Mouse (Mus musculus): ENCODE measurements at regions not wholly inside any gene's neighbourhood (a gene's known extent, or its start where the extent isn't known, plus 50 kb on each side); places are given as distances from the start of the nearest gene placed in this dataset.
"Not testable (repeated sequence)": the region's sequence is repeated elsewhere in the genome, so short reads cannot be mapped to it uniquely, and the experiment has no call there.

DNA sequence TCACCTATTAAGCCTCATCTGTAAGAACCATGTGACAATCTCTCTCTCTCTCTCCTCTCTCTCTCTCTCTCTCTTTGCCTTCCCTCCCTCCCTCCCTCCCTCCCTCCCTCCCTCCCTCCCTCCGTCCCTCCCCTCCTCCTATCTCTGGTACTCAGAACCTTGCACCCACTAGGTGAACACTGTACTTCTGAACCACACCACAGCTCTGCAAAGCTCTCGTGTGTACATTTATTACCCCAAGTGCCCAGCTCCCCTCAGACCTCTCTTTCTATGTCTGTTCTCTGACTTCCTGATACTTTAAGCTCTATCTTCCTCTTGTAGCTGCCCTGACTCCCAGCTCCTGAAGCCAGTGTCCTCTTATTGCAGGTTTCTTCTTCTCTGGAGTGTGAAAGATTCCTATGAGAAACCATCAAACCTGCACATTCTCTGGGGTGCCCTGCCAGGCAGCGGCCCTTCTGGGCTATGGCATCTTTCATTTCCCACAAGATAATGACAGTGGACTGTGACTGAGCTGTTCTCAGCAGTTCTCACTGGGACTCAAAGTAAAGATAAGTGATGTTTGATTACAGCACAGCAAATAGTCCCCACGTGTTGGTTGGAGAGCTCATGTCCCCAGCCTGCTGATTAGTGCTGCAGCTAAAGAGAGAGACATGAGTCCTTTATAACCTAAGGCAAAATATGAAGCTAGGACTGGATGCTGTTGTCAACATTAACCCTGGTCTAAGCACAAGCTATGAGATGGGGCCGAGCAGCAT is 83.0 kb upstream of the Arl4c start:
- H3K4me2 ChIP-seq: no peak overlapping the region
- no peak overlapping the region for H3K9ac ChIP-seq
- 0 out of 2 replicates have a peak, but pooled peaks cover 3% of the 10 kb centered on the region for H3K4me1 ChIP-seq (replicated peaks)
- H3K36me3 ChIP-seq (replicated peaks): no peaks in the 10 kb centered on the region
- H3K27ac ChIP-seq (replicated peaks): no peak overlapping the region
- ATAC-seq (ENCODE audit: insufficient read depth): no peak
- no peaks in the 10 kb centered on the region for H3K27me3 ChIP-seq
- 29% methylated on average over 4 of the region's 5 CpGs for WGBS (ENCODE audit: insufficient replicate concordance)
- H3K4me3 ChIP-seq (replicated peaks): no peak overlapping the region
- no peaks in the 10 kb centered on the region for H3K9me3 ChIP-seq (replicated peaks)

DNA sequence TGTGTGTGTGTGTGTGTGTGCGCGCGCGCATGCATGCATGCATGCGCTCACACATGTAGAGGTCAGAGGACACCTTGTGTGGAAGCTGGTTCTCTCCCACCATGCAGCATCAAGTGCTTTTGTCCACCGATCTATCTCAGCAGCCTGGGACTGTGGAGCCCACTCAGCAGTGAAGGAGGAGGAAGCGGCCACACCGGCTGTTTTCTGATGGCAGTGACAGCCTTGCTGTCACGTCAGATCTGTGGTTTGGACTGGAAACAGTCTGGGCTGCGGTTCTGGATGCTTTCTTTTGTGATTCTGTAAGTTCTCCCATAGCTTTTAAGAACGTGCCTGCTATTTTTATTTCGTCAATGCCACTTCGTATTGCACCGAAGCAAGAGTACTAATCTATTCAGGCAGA is 84.0 kb upstream of the Arl4c start:
- no peak overlapping the region for H3K4me3 ChIP-seq (replicated peaks)
- H3K4me1 ChIP-seq (replicated peaks): 0 out of 2 replicates have a peak, but pooled peaks cover 3% of the 10 kb centered on the region
- H3K27ac ChIP-seq (replicated peaks): no peak overlapping the region
- no peaks in the 10 kb centered on the region for H3K27me3 ChIP-seq
- ATAC-seq (ENCODE audit: insufficient read depth): no peak
- no peaks in the 10 kb centered on the region for H3K9me3 ChIP-seq (replicated peaks)
- H3K36me3 ChIP-seq (replicated peaks): no peaks in the 10 kb centered on the region
- no peak overlapping the region for H3K4me2 ChIP-seq
- no peak overlapping the region for H3K9ac ChIP-seq
- WGBS (ENCODE audit: insufficient replicate concordance): 56% methylated on average over 14 of the region's 14 CpGs

DNA sequence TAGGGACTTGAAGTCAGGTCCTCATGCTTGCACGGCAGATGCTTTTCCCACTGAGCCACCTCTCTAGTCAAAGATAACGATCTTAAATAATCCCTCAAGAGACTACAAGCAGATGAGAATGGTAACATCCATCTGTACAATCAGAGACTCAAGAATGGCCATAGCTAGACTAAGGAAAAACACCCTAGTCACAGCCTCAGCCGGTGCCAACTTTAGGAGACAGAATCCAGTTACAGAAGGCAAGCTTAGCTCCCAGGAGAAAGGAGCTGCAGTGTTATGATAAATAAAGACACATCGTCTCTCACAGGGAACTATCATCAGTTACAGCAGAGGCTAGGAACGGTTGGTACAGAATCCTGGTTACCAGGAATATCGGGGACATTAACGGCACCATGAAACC is 88.7 kb upstream of the Arl4c start:
- no peak overlapping the region for H3K4me3 ChIP-seq (replicated peaks)
- ATAC-seq (ENCODE audit: insufficient read depth): no peak

DNA sequence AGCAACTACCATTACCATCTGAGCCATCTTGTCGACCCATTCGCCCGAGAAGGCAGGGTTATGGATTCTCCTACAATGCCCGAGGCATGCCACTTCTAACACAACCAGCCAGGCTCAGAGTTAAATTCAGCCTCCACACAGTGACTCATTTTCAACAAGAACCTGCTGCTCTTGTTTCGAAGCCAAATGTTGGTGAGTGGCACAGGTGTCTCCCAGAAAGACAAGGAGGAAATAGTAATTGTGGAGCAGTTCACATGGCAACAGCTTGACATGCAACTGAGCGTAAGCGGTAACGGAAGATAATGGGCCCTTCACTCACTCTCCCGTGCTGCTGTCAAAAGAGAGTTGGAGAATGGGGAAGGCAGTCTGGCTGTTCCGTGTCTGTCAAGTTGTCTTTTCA is 92.9 kb upstream of the Arl4c start:
- Histone ChIP-seq H3K4me2 (no peak overlapping the region), H3K27me3 (no peaks in the 10 kb centered on the region), H3K4me1 (replicated peaks) (no peaks in the 10 kb centered on the region), H3K9me3 (replicated peaks) (no peaks in the 10 kb centered on the region), H3K36me3 (replicated peaks) (no peaks in the 10 kb centered on the region), H3K9ac (no peak overlapping the region), H3K4me3 (replicated peaks) (no peak overlapping the region), H3K27ac (replicated peaks) (no peak overlapping the region)
- 66% methylated on average over 10 of the region's 10 CpGs for WGBS (ENCODE audit: insufficient replicate concordance)
- ATAC-seq (ENCODE audit: insufficient read depth): no peak

More for the DNA sequence above, 88.7 kb upstream of the Arl4c start:
- Histone ChIP-seq H3K27ac (replicated peaks) (no peak overlapping the region), H3K4me2 (no peak overlapping the region), H3K36me3 (replicated peaks) (no peaks in the 10 kb centered on the region), H3K9ac (no peak overlapping the region), H3K9me3 (replicated peaks) (no peaks in the 10 kb centered on the region), H3K4me1 (replicated peaks) (no peaks in the 10 kb centered on the region), H3K27me3 (no peaks in the 10 kb centered on the region)
- WGBS (ENCODE audit: insufficient replicate concordance): 71% methylated on average over 7 of the region's 7 CpGs

DNA sequence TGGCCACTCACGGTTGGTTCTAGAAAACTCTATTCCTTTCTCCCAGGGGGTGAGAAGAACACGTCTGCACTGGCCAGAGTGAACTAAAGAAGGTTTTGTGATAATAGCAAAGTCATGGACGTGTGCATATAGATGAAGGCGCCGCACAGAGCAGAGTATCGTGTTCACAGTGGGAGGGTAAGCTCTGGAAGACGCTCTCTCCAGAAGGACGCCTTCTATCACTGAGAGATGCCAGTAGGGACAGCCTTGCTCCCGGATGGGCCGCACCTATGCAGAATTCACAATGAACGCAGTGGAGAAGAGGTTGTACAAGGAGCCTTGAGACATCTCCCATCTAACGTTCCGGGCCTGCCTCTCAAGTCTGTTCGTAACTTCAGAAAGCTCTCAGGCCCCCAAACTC is 96.5 kb upstream of the Arl4c start:
- Histone ChIP-seq H3K36me3 (replicated peaks) (no peaks in the 10 kb centered on the region), H3K9me3 (replicated peaks) (no peaks in the 10 kb centered on the region), H3K9ac (no peak overlapping the region), H3K27ac (replicated peaks) (no peak overlapping the region), H3K27me3 (no peaks in the 10 kb centered on the region), H3K4me1 (replicated peaks) (no peaks in the 10 kb centered on the region), H3K4me2 (no peak overlapping the region), H3K4me3 (replicated peaks) (no peak overlapping the region)
- ATAC-seq (ENCODE audit: insufficient read depth): no peak
- WGBS (ENCODE audit: insufficient replicate concordance): 68% methylated on average over 14 of the region's 14 CpGs

DNA sequence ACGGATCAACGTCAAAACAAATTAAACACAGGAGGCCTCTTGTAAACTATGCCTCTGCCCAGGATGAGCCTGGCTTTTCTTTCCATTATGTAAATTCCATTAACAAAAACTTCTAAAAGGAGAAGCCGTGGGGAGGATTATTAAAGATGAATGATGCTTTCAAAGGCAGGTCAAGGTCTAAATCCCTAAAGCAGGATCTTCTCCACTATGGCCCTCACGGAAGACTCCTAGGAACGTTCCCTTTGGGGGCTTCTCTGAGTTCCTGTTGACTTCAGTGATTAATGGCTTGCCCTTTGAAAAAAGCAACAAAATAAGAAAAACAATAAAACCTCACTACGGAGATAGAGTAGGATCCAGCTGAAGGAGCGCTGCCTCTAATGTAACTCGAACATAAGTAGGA is 96.9 kb upstream of the Arl4c start:
- WGBS (ENCODE audit: insufficient replicate concordance): 57% methylated on average over 8 of the region's 8 CpGs
- H3K27ac ChIP-seq (replicated peaks): no peak overlapping the region
- H3K4me2 ChIP-seq: no peak overlapping the region
- H3K9ac ChIP-seq: no peak overlapping the region
- no peak for ATAC-seq (ENCODE audit: insufficient read depth)
- no peak overlapping the region for H3K4me3 ChIP-seq (replicated peaks)
- H3K27me3 ChIP-seq: no peaks in the 10 kb centered on the region
- no peaks in the 10 kb centered on the region for H3K4me1 ChIP-seq (replicated peaks)
- H3K9me3 ChIP-seq (replicated peaks): no peaks in the 10 kb centered on the region
- no peaks in the 10 kb centered on the region for H3K36me3 ChIP-seq (replicated peaks)

DNA sequence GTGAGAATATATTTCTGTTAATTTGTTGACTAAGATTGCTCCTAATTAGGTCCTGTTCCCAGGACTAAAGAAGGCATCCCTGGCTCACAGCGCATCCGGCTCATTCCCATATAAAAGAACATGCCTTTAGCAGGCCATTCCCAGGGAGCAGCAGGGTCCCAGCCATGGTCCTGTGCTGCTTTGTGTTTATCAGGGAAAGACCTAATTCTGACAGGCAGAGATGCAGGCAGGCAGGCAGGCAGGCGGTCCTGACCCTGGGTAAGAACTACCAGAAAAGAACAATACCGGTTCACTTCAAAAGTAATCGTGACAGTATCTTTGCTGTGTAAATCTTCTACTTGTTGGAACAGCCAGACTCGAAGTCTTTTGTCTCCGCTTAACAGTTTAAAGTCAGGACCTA is 97.3 kb upstream of the Arl4c start:
- no peaks in the 10 kb centered on the region for H3K27me3 ChIP-seq
- ATAC-seq (ENCODE audit: insufficient read depth): no peak
- no peaks in the 10 kb centered on the region for H3K4me1 ChIP-seq (replicated peaks)
- no peak overlapping the region for H3K27ac ChIP-seq (replicated peaks)
- H3K4me2 ChIP-seq: no peak overlapping the region
- no peaks in the 10 kb centered on the region for H3K36me3 ChIP-seq (replicated peaks)
- 58% methylated on average over 7 of the region's 7 CpGs for WGBS (ENCODE audit: insufficient replicate concordance)
- no peak overlapping the region for H3K4me3 ChIP-seq (replicated peaks)
- H3K9ac ChIP-seq: no peak overlapping the region
- no peaks in the 10 kb centered on the region for H3K9me3 ChIP-seq (replicated peaks)

DNA sequence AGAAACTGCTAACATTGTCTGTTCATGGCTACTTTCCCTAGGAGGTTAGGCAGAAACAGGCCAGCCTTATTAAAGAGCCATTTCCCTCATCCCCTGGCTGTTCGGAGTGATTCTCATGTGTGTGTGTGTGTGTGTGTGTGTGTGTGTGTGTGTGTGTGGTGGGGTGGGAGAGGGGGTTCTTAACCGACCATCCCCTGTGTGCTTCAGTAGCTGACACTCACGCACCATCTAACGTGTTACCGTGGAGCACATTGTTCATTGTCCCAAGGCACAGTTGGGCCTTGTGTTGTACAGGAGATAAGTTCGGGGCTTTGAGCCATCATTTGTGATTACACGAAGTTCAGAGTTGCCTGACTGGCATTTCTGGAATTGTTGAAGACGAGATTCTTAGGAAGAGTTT is 97.8 kb upstream of the Arl4c start:
- Histone ChIP-seq H3K27ac (replicated peaks) (no peak overlapping the region), H3K4me3 (replicated peaks) (no peak overlapping the region), H3K27me3 (no peaks in the 10 kb centered on the region), H3K36me3 (replicated peaks) (no peaks in the 10 kb centered on the region), H3K9ac (no peak overlapping the region), H3K4me2 (no peak overlapping the region), H3K4me1 (replicated peaks) (no peaks in the 10 kb centered on the region), H3K9me3 (replicated peaks) (no peaks in the 10 kb centered on the region)
- ATAC-seq (ENCODE audit: insufficient read depth): no peak
- WGBS (ENCODE audit: insufficient replicate concordance): 56% methylated on average over 8 of the region's 8 CpGs

DNA sequence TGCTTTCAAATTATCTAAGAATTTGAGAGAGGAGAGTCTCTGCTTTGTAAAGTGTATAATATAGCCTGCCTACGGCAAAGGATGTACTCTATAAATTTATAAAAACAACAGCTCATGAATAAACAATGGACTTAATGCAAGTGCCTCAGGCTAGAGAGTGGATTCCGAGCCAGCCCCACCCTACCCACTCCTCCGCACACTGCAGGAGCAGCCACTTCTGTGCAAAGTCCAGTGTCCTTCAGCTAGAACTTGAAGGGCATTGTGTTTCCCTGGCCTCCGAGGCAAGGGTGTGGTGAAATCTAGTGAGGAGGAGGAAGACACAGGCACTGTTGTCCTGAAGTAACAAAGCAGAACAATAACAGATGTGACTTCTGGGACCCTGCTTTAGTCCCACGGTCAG is 98.4 kb upstream of the Arl4c start:
- no peaks in the 10 kb centered on the region for H3K9me3 ChIP-seq (replicated peaks)
- no peaks in the 10 kb centered on the region for H3K27me3 ChIP-seq
- H3K9ac ChIP-seq: no peak overlapping the region
- no peak for ATAC-seq (ENCODE audit: insufficient read depth)
- H3K27ac ChIP-seq (replicated peaks): no peak overlapping the region
- WGBS (ENCODE audit: insufficient replicate concordance): 55% methylated on average over 5 of the region's 5 CpGs
- no peaks in the 10 kb centered on the region for H3K4me1 ChIP-seq (replicated peaks)
- no peak overlapping the region for H3K4me3 ChIP-seq (replicated peaks)
- no peak overlapping the region for H3K4me2 ChIP-seq
- no peaks in the 10 kb centered on the region for H3K36me3 ChIP-seq (replicated peaks)

DNA sequence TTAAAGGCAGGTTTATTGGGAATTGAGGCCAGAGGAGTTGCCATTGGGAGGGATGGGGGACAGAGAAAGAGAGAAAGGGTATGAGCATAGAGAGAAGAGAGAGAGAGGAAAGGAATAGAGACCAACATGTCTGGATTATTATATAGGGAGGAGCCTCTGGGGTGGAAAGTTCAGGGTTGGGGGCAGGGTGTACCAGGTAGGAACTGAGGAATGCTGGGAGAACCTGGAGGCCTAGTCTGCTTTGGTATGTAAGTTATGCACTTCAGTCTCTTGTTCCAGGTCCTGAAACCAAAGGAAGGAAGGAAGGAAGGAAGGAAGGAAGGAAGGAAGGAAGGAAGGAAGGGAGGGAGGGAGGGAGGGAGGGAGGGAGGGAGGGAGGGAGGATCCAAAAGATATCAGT is 99.1 kb upstream of the Arl4c start:
- H3K27ac ChIP-seq (replicated peaks); H3K27me3 ChIP-seq; H3K36me3 ChIP-seq (replicated peaks); H3K4me3 ChIP-seq (replicated peaks); H3K9me3 ChIP-seq (replicated peaks); ATAC-seq (ENCODE audit: insufficient read depth); H3K4me2 ChIP-seq; H3K4me1 ChIP-seq (replicated peaks); H3K9ac ChIP-seq: not testable (repeated sequence)

DNA sequence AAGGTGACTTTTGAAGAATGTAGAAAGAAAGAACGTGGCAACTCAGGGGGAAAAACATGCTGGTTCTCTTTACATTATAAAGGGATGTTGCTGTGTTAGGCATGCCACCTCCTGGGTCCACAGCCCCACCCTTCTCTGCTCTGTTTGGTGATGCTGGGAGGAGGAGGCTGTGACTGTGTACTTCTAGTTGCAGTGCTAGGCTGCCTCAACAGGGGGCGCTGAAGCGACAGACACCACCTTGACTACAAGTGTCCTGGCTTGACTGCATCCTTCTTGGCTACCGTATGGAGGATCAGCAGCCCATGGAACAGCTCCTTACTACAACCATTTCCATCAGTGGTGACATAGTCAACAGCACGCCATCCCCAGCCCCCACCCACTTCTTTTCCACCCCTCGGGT is 104.9 kb upstream of the Arl4c start:
- H3K9ac ChIP-seq: no peak overlapping the region
- 50% methylated on average over 6 of the region's 6 CpGs for WGBS (ENCODE audit: insufficient replicate concordance)

DNA sequence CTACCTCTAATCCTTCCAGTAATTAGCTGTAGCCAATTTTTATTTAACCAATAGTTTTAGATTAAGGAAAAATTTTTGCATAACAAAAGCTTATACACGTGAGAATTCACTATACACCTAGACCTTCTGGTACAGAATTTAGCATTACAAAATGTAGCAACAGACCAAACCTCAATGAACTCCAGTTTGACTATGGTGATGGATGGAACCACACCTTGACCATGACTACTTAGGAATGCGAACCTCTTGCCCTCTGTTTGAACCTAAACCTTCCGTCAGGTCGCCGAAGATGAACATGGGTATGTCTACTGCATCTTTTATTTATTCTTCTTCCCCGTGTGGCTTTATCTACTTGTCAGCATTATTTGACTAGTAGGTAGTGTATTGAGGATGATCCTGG is 105.9 kb upstream of the Arl4c start:
- Histone ChIP-seq H3K27ac (replicated peaks) (no peak overlapping the region), H3K4me2 (no peak overlapping the region), H3K4me1 (replicated peaks) (no peaks in the 10 kb centered on the region), H3K9me3 (replicated peaks) (no peaks in the 10 kb centered on the region), H3K27me3 (no peaks in the 10 kb centered on the region), H3K4me3 (replicated peaks) (no peak overlapping the region), H3K9ac (no peak overlapping the region), H3K36me3 (replicated peaks) (no peaks in the 10 kb centered on the region)
- WGBS (ENCODE audit: insufficient replicate concordance): 70% methylated on average over 6 of the region's 6 CpGs
- no peak for ATAC-seq (ENCODE audit: insufficient read depth)

More for the DNA sequence above, 104.9 kb upstream of the Arl4c start:
- H3K27me3 ChIP-seq: no peaks in the 10 kb centered on the region
- H3K4me1 ChIP-seq (replicated peaks): no peaks in the 10 kb centered on the region
- no peak overlapping the region for H3K4me3 ChIP-seq (replicated peaks)
- ATAC-seq (ENCODE audit: insufficient read depth): no peak
- H3K9me3 ChIP-seq (replicated peaks): no peaks in the 10 kb centered on the region
- no peaks in the 10 kb centered on the region for H3K36me3 ChIP-seq (replicated peaks)
- H3K27ac ChIP-seq (replicated peaks): no peak overlapping the region
- no peak overlapping the region for H3K4me2 ChIP-seq

Measured in liver, embryonic 15.5 days (tissue).